Mouse (Mus musculus): ENCODE results near the gene Gm13694.
"Not testable (repeated sequence)": the region's sequence is repeated elsewhere in the genome, so short reads cannot be mapped to it uniquely, and the experiment has no call there.

GRCm38 (mm10) chr2:84016291-84016690, 37.6 kb downstream of the Gm13694 start:
- TF ChIP-seq CTCF (IDR thresholded peaks at IDR 0.05; ENCODE audit: low read depth, low read length); GATA1 (IDR thresholded peaks at IDR 0.05; ENCODE audit: borderline replicate concordance, low read length); TAL1 (conservative IDR thresholded peaks at IDR 0.05; ENCODE audit: low read depth, low read length): not testable (repeated sequence)
